12 mouse cellular contexts compared by ENCODE assay signal in the genomic region with DNA sequence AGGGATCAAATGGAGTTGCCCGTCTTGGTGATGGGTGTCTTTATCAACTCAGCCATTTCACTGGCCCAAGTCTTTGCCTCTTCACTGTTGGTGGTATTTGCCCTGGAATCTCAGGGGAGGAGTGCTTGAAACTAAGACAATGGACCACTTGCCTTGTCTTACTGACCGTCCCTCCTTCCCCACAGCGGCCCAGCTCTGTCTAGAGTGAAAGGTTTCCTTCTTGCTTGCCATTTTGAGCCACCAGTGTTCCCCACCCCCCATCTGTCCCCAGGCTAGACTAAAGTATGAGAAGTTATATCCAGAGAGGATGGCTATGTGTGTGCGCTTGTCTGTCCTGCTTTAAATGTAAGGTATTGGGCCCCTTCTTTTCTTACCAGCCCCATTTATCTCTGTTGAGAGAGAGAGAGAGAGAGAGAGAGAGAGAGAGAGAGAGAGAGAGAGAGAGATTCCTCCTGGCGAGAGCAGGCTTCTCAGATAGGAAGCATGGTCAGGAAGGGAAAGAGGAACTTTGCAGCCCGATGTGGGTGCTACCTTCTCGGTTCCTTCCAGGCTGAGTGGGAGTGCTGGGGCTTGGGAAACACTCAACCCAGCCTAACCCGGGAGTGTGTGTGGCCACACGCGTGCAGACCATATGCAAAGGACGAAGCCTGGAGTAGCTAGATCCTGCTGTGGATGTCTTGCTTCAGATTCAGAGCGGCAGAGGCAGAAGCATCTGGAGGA. TPM values are rescaled to one million over a fixed set of nuclear protein-coding genes. Genes with fewer than 3 reads are reported as not detected.
DNase-seq lines count a peak whose midpoint lies in the region; ATAC-seq and TF ChIP-seq lines count a peak whose summit lies in the region.
"Had no signal": no experiment of that assay in that cellular context is flagged by ENCODE, and none has a peak within 500 bp of the region (broad histone marks: within the 10 kb centered on the region; RNA-seq: fewer than 3 reads in every experiment).

No protein-coding gene starts in this region.

- no peaks in the 10 kb centered on the region for H3K9me3 ChIP-seq in liver, postnatal 0 days (ENCODE audit: low read length)
- H3K9me3 ChIP-seq in liver, embryonic 12.5 days (replicated peaks): no peaks in the 10 kb centered on the region
- H3K9me3 ChIP-seq in hindbrain, embryonic 13.5 days: no peaks in the 10 kb centered on the region
- H3K9me3 ChIP-seq: hindbrain, embryonic 15.5 days; stomach, embryonic 15.5 days had no signal

- no peak overlapping the region for H3K9ac ChIP-seq in liver, postnatal 0 days (replicated peaks)
- no peak overlapping the region for H3K9ac ChIP-seq in liver, embryonic 12.5 days
- no peak overlapping the region for H3K9ac ChIP-seq in hindbrain, embryonic 13.5 days
- H3K9ac ChIP-seq: hindbrain, embryonic 15.5 days; lung, embryonic 14.5 days; stomach, embryonic 15.5 days had no signal

- no peaks in the 10 kb centered on the region for H3K27me3 ChIP-seq in liver, postnatal 0 days (ENCODE audit: insufficient read depth, low read length)
- no peaks in the 10 kb centered on the region for H3K27me3 ChIP-seq in liver, embryonic 12.5 days (replicated peaks)
- H3K27me3 ChIP-seq in splenic B cell, adult 2 months (ENCODE audit: control insufficient read depth, insufficient read depth, low read length, poor library complexity, severe bottlenecking): no peaks in the 10 kb centered on the region
- no peaks in the 10 kb centered on the region for H3K27me3 ChIP-seq in hindbrain, embryonic 13.5 days
- H3K27me3 ChIP-seq: hindbrain, embryonic 15.5 days; stomach, embryonic 15.5 days had no signal

- no peak for TF ChIP-seq EP300 in liver, postnatal 0 days (IDR thresholded peaks at IDR 0.05; ENCODE audit: low read depth)

- TF ChIP-seq CTCF in liver, postnatal 0 days (IDR thresholded peaks at IDR 0.05; ENCODE audit: low read depth): no peak
- no peak for TF ChIP-seq CTCF in bone marrow, adult 2 months (IDR thresholded peaks at IDR 0.05; ENCODE audit: control insufficient read depth, insufficient read depth, low read length)

- no peaks in the 10 kb centered on the region for H3K36me3 ChIP-seq in liver, postnatal 0 days (replicated peaks; ENCODE audit: insufficient read depth, low read length)
- no peaks in the 10 kb centered on the region for H3K36me3 ChIP-seq in liver, embryonic 12.5 days
- H3K36me3 ChIP-seq in splenic B cell, adult 2 months (ENCODE audit: control insufficient read depth, insufficient read depth, low read length, poor library complexity, severe bottlenecking): no peaks in the 10 kb centered on the region
- H3K36me3 ChIP-seq in hindbrain, embryonic 13.5 days: no peaks in the 10 kb centered on the region
- H3K36me3 ChIP-seq: hindbrain, embryonic 15.5 days; stomach, embryonic 15.5 days had no signal

- H3K4me3 ChIP-seq in liver, postnatal 0 days (ENCODE audit: low read depth, low read length): no peak overlapping the region
- no peak overlapping the region for H3K4me3 ChIP-seq in liver, embryonic 12.5 days
- no peak overlapping the region for H3K4me3 ChIP-seq in bone marrow, adult 2 months (replicated peaks; ENCODE audit: control insufficient read depth, low read depth, low read length)
- no peak overlapping the region for H3K4me3 ChIP-seq in hindbrain, embryonic 13.5 days
- H3K4me3 ChIP-seq: hindbrain, embryonic 15.5 days; stomach, embryonic 15.5 days had no signal

- peak overlapping the region; percentile 38 for H3K4me2 ChIP-seq in liver, postnatal 0 days (ENCODE audit: low read depth, low read length)
- H3K4me2 ChIP-seq in liver, embryonic 12.5 days: no peak overlapping the region
- H3K4me2 ChIP-seq in hindbrain, embryonic 13.5 days: no peak overlapping the region
- H3K4me2 ChIP-seq: hindbrain, embryonic 15.5 days; lung, embryonic 14.5 days; stomach, embryonic 15.5 days had no signal

- H3K27ac ChIP-seq in liver, postnatal 0 days (ENCODE audit: low read depth): peak overlapping the region; percentile 62; the same call in 1 of the 2 replicates
- H3K27ac ChIP-seq in liver, embryonic 12.5 days: no peak overlapping the region
- peak overlapping the region; percentile 17 for H3K27ac ChIP-seq in bone marrow, adult 2 months (ENCODE audit: control insufficient read depth, insufficient read depth, low read depth, low read length, poor library complexity)
- H3K27ac ChIP-seq in hindbrain, embryonic 13.5 days: no peak overlapping the region
- H3K27ac ChIP-seq: hindbrain, embryonic 15.5 days; stomach, embryonic 15.5 days had no signal

- DNase-seq in liver, postnatal 0 days: peak; percentile 40
- peak; percentile 63 for DNase-seq in induced T-regulatory cell, adult 2 months (ENCODE audit: low read depth)
- peak; percentile 55 for DNase-seq in splenic B cell, adult 2 months (ENCODE audit: low read depth, low spot score)
- DNase-seq in frontal cortex, postnatal 14 days (ENCODE audit: low spot score in 2 of 2): no peak
- DNase-seq: cerebellum, postnatal 14 days; kidney, postnatal 14 days; lung, embryonic 14.5 days had no signal

- WGBS in liver, postnatal 0 days (ENCODE audit: insufficient replicate concordance): 43% methylated on average over 12 of the region's 12 CpGs
- 30% methylated on average over 12 of the region's 12 CpGs for WGBS in liver, embryonic 12.5 days (ENCODE audit: insufficient replicate concordance)
- 19% methylated on average over 12 of the region's 12 CpGs for WGBS in bone marrow, adult 2 months
- WGBS in hindbrain, embryonic 13.5 days: 69% methylated on average over 11 of the region's 12 CpGs

- ATAC-seq in liver, postnatal 0 days: peak; percentile 40; the same call in 1 of the 2 replicates
- no peak for ATAC-seq in liver, embryonic 12.5 days
- ATAC-seq in hindbrain, embryonic 13.5 days (ENCODE audit: low FRiP score): no peak

- no peak for TF ChIP-seq POLR2A in bone marrow, adult 2 months (IDR thresholded peaks at IDR 0.05; ENCODE audit: borderline replicate concordance, control insufficient read depth, low read depth, low read length)

- H3K4me1 ChIP-seq in liver, postnatal 0 days (ENCODE audit: insufficient read depth): peaks cover 4% of the 10 kb centered on the region; the same call in 1 of the 2 replicates
- H3K4me1 ChIP-seq in liver, embryonic 12.5 days: peaks cover 20% of the 10 kb centered on the region; the same call in 1 of the 2 replicates
- peaks cover 5% of the 10 kb centered on the region for H3K4me1 ChIP-seq in bone marrow, adult 2 months (ENCODE audit: control insufficient read depth, insufficient read depth, low read length)
- no peaks in the 10 kb centered on the region for H3K4me1 ChIP-seq in hindbrain, embryonic 13.5 days (replicated peaks)
- H3K4me1 ChIP-seq: hindbrain, embryonic 15.5 days had no signal

RNA-seq across cellular contexts. Expression of a gene that starts 0.6 kb away (rescaled TPM):
- polyA plus RNA-seq in liver, postnatal 0 days (2015; fragmentation: Nextera tagmentation; extraction: Ambion mirVana): 4.3 and 5.1 TPM in 2 replicates
- polyA plus RNA-seq in liver, embryonic 12.5 days (2016; fragmentation: Nextera tagmentation; extraction: Ambion mirVana): 2.1 and 2.5 TPM in 2 replicates
- 12.3 and 18.4 TPM in 2 replicates for polyA plus RNA-seq in bone marrow, adult 2 months (2011; ENCODE audit: insufficient read depth, insufficient read length, low replicate concordance, missing spikeins)
- 0.30 and 0.60 TPM in 2 replicates for polyA plus RNA-seq in hindbrain, embryonic 13.5 days (2015; fragmentation: Nextera tagmentation; extraction: Ambion mirVana)

Comparison
In these comparisons a context has a peak if more than half of its experiments do, and no peak if none do; other contexts are left out.
1. H3K27ac ChIP-seq: peak in liver, postnatal 0 days (single experiment) and bone marrow, adult 2 months (single experiment); none in liver, embryonic 12.5 days (single experiment) and hindbrain, embryonic 13.5 days (single experiment).
2. DNase-seq: peak in liver, postnatal 0 days (single experiment), induced T-regulatory cell, adult 2 months (single experiment) and splenic B cell, adult 2 months (single experiment); none in frontal cortex, postnatal 14 days (0 of 2).